Mouse (Mus musculus): ENCODE data around the gene Npcd.

The Npcd gene

GRCm38 (mm10) chr15:79764539-79765267 lies 69.3 kb downstream of the Npcd start:
- DNase-seq = peak; percentile 78

GRCm38 (mm10) chr15:79763601-79764246 lies 70.3 kb downstream of the Npcd start:
- DNase-seq = peak; percentile 91

- DNase-seq = peak; percentile 59
Measured at GRCm38 (mm10) chr15:79763001-79763400, 71.0 kb downstream of the Npcd start.

GRCm38 (mm10) chr15:79760956-79761355 lies 73.1 kb downstream of the Npcd start:
- DNase-seq = no peak

DNA sequence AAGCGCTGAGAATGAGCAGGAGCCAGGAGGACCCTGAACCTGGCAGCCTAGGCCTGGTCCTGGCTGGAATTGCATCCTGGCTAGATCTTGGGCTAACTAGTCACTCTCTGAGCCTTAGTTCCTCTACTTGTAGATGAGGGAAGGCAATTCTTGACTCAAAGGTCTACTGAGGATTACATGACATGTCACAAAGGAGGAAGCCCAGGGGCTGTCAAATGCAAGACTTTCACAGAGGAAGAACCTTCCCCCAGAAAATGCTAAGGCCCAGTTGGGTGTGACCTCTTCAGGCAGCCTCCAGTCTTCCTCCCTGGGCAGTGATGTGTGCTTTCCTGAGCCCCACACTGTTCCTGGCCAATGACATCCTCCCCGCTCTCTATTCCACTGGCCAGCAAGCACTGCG lies 76.9 kb downstream of the Npcd start:
- DNase-seq = no peak

GRCm38 (mm10) chr15:79755977-79756625 lies 77.9 kb downstream of the Npcd start:
- no peak for DNase-seq

DNA sequence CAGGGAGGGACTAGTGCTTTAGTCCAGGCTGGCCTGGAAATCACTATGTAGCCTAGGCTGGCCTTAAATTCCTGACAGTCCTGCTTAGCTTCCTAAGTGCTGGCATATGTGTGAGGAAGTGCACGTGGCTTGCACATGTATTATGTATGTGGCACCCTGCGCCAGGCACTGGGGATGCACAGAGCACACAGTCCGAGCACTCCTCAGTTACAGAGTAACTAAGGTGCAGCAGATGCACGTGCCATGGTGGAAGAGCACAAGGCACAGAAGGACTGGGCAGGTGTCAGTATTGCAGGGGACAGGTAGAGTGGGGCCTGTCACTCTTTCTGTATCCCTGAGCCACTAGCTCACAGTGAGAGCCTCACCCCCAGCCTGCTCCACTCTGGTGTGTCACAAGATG lies 78.9 kb downstream of the Npcd start:
- no peak for DNase-seq

DNA sequence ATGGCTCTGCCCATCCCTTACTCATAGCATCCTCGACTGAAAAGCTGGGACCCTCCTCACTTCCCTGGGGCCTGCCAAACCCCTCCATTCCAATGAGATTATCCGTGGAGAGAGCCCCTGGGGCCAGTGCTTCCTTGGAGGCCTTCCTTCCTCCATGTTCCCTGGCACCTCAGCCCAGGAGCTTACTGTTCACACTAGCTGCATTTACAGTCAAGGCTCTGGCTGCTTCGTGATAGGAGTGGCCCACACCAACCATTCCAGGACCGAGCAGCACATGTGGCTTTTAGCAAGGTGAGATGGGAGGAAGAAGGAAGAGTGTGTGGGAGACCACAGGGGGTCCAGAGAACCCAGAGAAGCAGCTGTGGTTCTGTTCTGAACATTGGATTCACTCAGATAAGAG lies 80.2 kb downstream of the Npcd start:
- DNase-seq = no peak

DNA sequence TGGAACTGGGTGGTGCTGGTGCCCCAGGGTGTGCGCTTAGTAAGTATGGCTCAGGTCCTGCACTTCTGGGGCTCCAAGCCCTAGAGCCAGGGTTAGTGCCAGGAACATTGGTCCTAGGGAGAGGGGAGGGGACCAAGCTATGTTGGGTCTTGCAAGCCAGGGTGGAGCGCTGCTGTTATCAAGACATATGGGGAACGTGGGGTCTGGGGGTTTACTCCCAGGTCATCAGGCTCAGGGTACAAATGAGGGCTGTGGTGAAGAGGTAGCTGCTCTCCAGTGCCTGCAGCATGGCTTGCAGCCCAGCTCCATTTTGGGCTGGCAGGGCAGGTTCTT lies 80.7 kb downstream of the Npcd start:
- no peak for DNase-seq

DNA sequence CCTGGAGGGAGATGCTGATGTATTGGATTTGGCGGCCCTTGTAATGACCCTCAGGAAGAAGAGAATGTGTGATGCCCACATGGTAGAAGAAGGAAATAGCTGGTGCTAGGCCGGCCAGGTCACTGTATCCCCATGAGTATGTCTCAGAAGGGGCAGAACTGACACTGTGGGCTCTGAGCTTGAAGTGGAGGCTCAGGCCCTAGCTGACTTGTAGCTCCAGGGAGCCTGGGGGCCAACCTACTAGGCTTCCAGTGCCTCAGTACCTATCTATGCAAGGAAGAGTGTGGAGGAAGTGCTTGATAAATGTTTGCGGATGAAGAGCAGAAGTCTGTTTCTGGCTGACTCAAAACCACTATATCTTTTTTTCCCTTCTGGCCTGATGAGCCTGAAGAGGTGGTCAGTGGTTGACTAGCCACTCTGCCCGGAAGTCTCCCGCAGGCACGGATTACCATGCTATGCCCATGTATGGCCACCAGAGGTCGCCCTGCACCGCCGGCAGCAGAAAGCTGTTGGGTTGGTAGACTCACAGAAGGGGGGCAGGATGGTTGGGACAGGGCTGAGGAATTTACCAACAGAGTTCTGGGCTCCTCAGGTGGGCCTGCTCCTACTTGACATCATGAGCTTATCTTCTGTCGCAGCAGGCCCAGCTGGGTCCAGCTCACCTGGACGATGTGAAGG lies 81.2 kb downstream of the Npcd start:
- peak; percentile 86 for DNase-seq

GRCm38 (mm10) chr15:79751772-79752171 lies 82.3 kb downstream of the Npcd start:
- DNase-seq = no peak

GRCm38 (mm10) chr15:79750266-79750665 lies 83.8 kb downstream of the Npcd start:
- no peak for DNase-seq

GRCm38 (mm10) chr15:79749162-79749561 lies 84.9 kb downstream of the Npcd start:
- DNase-seq = no peak

GRCm38 (mm10) chr15:79747998-79748397 lies 86.0 kb downstream of the Npcd start:
- no peak for DNase-seq

DNA sequence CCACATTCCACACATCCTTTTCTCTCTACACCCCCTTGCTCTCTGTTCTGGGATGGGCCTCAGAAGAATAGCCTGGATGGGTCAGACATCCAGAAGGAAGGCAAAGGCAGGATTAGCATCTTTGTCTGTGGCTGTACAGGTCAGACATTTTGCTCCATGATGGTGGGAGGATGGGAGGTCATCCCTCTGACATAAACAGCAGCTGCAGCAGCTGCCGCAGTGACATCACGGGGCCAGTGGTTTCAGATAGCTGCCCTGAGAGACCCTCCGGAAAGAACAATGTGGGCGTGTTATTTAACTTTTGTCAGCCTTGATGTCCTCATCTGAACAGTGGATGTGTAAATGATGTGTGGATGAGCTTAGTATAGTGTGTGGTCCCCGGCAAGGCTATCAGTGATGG lies 88.2 kb downstream of the Npcd start:
- no peak for DNase-seq

DNA sequence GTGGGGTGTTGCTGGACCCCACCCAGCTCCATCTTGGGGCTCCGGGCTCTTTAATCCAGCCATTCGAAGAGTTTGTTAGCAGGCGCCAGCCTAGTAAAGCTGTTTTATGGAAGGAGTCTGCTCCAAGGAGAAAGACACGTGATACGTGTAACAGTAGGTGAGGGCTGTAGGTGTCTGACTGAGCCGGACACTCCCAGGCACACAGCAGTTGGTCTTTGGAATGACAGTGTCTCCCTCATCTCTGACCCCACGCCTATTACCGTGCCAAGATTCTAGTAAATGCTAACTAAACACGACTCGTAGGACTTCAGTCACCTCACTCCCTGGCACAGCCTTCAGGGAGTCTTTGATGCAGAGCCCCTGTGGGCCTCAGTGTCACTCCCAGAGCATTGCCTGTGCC lies 88.7 kb downstream of the Npcd start:
- DNase-seq = no peak

GRCm38 (mm10) chr15:79744742-79745141 lies 89.3 kb downstream of the Npcd start:
- no peak for DNase-seq

DNA sequence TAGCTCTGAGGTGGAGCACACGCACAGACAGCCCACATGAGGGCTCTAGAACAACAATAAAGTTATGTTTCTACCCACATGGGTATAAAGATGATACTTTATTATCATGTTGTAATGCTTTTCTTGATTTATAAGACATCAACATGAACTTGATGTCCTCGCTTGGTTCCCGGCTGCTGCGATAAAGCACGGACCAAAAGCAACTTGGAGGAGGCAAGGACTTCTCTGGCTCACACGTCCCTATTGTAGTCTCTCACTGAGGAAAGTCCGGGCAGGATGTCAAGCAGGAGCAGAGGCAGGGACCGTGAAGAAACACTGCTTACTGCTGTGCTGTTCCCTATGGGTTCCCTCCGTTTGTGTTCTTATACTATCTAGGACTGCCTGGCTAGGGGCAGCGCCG lies 90.0 kb downstream of the Npcd start:
- DNase-seq = no peak

DNA sequence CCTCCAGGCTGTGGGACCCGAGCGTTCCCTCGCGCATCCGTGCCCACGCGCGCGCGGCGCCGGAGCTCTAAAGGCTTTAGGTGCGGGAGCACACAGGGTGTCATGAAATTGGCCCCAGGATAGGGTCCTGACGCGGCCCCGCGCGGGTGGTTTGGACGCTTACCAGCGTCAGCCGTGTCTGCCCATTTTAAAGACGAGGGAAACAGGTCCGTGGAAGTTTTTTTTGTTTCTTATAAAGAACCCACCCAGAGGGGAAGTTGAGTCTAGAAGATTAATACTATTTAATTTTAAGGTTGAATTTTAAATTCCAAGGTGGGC lies 91.4 kb downstream of the Npcd start:
- no peak for DNase-seq

GRCm38 (mm10) chr15:79741921-79742705 lies 91.9 kb downstream of the Npcd start, which contains the start of gene Sun2:
Gene Sun2, minus strand, starts transcription at chr15:79742536.
- DNase-seq = peak; percentile 94

DNA sequence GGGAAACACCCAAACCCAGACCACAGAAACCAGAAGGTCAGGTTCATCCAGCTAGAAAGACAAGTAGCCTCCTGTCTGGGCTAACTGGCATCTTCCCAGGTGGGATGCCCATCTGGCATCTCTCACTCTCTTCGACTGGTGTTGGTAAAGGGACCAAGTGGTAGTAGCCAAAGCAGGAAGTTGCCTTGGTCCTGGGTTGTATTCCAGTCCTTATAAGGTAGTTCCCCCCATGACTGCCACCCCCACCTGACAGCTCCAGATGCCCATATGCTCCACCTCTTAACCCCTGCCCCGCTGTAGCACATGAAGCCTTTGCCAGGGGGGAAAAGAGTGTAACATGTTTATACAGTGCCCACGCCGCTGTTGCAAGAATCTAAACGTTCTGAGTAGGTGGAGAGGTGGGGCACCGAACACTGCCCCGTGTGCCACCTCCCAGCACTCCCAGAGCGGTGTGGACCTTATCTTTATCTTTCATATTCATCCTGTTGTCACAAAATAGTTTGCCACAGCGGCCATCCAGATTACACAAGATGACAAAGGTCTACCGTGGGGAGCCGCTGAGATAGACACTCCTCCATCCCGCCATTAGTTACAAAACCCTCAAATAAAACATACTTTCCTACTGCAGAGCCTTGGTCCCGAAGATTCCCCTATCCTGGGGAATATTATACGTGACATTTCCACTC lies 92.7 kb downstream of the Npcd start:
- peak; percentile 71 for DNase-seq

- no peak for DNase-seq
Measured at GRCm38 (mm10) chr15:79740739-79741138, 93.3 kb downstream of the Npcd start.

Data from cerebellum, adult 9-10 months (tissue).